Mouse (Mus musculus) induced T-regulatory cell, adult 2 months (primary cell): ENCODE measurements at regions not wholly inside any gene's neighbourhood (a gene's known extent, or its start where the extent isn't known, plus 50 kb on each side); places are given as distances from the start of the nearest gene placed in this dataset.

Experiments
- DNase-seq: peaks from one replicate; pipeline ENCODE4 v3.0.0-alpha.2; 2012; ENCODE audit warnings: low read depth

DNA sequence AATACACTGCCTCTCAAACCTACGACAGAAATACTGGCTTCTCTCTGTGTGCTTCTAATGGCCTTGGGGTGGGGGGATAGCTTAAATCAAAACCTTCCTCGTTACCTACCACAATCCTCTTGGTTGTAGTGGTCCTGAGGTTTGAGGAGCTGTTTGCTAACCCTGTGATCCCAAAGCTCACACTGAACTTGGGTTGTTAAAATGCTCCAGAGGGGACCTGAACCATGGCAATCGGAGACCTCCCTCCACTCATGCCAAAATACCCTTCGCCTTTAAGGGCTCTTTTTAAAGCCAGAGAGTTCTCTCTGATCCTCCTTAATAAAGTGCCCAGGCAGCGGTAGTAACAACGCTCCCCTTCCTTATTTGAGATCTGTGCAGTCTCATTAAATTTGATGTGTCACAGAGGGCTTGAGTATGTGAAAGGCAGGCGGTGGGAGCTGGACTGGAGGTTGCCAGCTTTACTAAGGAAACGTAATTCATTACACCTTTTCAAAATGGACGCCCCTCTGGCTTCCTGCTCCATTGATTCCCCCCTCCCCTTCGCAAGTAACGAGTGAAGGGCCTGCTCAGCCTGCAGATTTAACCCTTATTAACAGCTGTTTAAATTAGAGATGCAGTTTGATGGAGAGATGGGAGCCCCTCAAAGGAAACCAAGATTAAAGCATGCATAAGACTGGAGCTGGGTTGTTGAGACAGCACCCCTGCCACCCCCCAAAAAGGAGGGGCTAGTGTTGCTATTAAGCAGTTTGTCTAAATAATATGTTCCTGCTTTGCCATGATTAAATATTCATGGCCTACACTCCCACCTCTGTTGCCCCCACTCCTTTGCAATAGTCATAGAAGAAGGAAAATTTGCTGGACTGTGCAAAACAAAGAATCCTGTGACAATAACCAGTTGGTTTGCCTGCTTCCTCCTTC, 289.4 kb downstream of the Sorl1 start:
- no peak for DNase-seq

DNA sequence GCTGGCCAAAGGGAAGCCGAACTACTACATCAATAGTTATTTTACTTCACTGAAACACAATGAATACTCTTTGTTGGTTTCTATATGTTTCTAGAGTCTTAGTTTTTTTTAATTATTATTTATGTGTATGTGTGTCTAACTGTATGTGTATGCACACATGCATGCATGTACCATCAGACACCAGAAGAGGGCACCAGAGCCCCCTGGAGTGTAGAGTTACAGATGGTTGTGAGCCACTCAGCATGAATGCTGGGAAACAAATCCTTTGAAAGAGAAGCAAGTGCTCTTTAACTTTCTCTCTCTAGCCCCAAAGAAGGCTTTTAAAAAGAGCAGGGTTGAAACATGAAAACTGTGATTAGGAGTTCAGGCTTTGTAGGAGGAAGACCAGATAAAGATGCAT, 290.7 kb downstream of the Sorl1 start:
- DNase-seq, result no peak

DNA sequence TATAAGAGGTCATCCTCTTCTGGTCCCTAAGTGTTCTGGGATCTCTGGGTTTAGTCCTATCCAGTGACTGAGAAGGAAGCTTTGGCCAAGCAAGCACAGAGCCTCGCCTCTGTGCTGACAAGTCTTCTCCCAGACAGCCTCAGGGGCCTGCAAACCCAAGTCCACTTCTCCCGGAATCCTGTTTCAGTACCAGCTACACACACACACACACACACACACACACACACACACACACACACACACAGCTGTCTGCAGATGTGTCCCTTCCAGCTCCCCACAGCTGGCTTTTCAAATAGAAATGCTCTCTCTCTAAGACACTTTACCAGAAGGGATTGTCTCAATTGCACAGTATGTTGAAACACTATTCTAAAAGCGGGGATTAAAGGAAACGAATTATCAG, 296.7 kb downstream of the Sorl1 start:
- DNase-seq, result no peak

DNA sequence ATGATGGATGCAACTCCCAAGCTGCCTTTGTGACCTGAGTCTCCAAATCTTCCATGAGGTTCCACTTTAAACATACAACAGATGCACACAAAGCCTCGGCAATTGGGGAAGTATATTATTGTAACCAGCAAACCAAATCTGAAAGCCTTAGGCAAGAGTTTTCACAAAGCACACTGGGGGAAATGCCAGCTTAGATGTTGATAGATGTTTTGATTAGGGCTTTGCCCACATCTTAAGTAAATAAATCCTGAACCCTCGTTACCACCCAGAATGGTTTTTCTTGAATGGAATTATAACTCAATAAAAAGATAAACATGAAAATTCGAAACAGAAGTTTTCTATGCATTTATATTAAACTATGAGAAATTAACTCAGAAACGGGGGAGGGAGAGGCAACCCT, 302.7 kb downstream of the Sorl1 start:
- DNase-seq, result no peak

DNA sequence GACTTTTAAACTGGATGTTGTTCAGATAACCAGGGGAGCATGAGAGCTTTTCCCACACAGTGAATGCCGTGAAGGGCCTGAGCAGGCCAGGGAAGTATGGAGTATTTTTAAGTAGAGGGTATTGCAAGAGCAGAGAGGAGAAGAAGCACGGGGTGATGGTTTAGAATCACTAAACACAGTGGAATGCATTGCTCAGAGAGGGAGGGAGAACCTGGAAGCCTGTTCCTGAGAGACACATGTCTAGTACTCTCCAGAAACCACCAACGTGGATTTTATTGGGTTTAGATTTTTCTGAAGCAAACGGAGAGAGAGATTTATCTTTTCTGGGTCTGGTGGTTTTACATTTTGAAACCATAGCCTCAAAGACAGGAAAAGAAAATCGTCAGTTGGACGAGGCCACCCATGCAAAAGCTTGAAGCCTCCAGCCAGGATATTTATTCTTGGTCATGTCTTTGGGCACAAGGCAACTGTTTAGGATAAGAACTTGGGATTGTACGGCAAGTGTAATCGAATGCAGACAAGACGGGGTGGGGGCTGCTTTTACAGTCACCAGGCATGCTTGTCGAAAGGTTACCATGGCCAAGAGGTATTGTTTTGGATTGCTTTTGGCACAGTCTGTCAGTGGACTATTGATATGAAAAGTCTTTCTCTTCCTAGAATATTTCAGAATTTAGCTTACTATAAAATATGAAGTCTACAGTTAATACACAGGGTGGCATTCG, 306.2 kb downstream of the Sorl1 start:
- no peak for DNase-seq

DNA sequence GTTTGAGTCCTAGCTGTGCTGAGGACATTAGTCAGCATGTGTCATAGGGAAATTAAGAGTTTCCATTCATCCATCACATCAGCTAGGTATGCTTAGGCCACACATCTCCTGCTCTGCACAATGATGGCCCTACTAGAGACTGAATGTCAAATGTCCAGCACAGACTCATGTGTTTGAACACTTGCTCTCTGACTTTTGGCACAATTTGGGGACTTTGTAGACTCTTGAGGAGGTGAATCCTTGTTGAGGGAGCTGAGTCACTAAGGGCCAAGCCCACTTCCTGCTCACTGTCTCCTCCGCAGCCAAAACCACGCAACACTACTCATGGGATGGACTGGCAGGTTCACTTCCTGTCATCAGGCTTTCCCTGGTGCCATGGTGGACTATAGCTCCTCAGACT, 308.2 kb downstream of the Sorl1 start:
- no peak for DNase-seq

DNA sequence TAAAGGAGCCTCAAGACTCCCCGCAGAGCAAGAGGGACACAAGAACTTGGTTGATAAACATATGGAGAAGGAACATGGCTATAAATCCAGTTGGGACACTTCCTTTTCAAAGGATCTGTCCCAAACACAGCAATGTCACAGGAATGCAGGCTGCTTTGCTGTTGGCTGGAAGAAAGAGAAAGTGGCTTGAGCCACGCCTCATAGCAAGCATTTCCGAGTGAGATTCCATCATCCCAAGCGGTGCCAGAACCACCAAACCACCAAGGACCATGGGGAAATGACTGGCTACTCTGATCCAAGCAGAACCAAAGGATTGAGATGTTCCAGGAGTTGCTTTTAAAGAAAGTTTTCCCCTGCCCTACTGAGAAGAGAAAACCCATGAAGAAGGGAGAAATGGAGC, 314.8 kb downstream of the Sorl1 start:
- no peak for DNase-seq

DNA sequence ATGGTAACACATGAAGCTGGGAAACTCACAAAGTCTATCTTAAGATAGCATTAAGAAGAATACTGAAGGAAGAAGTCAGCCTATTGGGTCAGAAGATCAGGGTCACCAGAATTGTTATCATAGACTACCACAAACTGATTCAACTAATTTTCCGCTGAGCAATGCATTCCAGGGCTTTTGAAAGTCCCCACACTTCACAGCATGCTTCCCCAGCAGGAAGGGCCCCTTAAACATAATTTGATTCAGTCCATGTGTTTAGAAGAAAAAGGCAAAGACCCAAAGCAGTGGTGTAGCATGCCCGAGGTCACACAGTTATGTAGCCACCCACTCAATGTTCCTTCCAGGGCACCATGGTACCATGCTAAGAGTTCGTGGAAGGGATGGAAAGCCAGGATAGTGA, 315.3 kb downstream of the Sorl1 start:
- DNase-seq, result no peak

DNA sequence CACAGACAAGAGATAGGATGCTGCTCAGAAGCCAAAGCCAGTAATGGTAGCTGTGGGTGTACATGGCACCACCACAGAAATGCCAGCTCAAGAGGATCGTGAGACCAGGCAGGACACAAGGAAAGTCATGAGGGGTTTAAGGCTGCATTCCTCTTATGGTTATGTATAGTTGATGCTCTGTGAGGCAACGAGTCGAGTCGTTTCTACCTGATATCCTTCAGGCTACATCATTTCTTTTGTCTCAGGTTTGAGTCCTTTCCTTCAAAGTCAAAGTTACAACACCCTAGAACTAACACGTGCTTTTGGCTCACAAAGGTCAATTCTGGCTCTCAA, 317.8 kb downstream of the Sorl1 start:
- no peak for DNase-seq

DNA sequence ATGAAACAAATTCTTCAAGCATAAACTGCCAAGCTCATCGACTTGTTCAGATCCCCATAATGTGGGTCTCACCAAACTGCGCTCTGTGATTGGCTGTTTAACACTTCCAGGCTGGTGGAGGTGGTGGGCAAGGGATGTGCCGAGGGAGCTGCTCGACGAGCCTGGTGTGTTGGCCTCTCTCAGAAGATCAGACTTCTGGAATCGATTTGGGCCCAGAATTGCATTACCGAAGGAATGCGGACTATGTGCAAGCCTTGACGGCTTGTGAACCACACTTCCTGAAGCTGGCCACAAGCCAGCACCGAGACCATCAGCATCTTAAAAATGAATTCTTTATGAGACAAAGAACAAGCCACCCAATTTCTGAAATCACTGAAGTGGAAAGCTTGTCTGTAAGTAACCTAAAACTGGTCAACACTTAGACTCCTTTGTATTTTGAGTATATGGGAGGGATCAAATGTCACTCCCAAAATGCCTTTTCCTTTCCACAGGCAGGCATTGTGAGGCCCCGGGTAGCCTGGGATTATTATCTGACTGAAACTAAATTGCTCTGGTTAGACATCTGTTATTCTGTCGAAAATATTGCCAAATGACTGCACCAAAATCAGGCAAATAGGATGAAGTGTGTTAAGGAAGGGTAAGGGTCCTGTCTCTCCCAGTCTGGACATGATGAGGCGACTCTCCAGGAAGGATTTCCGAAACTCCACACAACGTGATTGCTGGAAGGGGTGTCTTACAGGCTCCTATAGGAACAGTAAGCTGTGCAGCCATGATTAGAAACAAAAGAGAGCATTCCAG, 318.4 kb downstream of the Sorl1 start:
- DNase-seq, result no peak

DNA sequence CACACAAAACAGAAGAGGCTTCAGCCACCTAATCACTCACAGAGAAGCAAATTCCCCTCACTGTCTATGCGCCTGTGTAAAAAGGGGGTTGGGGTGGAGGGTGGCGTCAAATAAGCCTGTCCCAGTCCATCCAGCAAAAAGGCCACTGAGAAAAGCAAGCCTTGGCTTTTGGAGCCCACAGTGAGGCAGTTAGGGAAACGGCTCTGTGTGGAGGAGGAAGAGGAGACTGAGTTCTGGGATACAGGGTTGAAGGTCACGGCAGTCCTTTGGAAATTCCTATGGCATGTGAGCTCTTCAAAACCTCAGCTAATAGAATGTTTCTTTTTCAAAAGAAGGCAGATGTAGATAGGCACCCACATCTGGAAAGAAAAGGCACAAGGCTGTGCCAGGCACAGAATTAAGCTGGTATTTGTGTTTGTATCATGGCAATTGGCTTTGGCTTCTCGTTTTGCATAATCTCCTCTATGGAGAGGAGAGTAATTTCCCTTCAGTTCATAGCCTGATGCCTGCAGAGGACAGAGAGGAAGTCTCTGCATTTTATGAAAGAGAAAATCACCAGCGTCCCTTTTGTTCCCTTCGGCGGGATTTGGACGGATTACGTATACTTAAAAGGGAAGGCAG, 319.3 kb downstream of the Sorl1 start:
- DNase-seq, result no peak

DNA sequence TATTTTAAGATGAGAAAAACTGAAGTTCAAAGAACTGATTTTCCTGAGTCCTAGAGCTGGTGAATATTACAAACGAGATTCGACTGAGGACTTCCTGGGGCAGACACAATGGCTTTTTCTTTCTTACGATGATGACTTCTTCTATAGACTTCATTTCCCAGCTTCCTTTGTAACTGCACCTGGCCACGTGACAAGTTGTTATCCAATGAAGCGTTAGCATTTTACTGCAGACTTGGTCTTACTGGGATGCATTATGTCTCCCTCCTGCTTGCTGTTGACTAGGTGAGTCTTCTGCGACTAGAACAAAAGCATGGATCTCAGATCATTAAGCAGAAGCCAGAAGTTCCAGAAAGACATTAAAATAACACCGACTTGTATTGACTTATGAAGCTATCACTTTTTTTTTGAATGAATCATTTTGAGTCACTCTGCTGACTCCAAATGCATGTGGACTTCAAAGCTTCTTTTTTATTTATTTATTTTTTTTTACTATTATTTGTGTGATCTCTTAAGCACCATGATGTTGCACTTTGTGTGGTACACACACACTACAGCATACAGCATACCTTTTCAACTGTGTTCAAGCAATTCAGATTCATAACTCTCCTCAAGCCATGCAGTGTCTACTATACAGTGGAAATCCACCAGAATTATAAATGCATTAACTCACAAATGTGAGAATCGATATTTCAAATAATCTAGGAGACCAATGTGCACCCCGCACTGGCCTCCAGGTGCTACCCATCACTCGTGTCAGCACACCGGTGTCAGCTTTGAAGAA, 320.2 kb downstream of the Sorl1 start:
- no peak for DNase-seq

DNA sequence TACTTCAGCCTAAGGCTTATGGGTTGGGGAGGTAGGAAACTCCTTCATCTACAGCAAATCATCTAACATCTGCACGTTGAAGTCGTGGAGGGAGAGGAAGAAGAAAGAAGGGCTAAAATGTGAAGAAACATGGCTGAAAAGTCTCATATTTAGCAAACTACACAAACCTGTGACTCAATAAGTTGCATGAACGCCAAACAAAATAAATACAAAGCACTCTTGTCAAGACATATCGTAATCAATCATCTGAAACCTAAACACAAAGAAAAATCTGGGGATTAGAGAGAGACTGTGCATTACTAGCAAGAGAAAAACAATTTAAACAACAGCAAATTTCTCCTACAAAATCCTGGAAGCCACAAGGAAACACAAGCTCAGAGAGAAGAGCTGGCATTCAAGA, 322.7 kb downstream of the Sorl1 start:
- DNase-seq, result no peak

DNA sequence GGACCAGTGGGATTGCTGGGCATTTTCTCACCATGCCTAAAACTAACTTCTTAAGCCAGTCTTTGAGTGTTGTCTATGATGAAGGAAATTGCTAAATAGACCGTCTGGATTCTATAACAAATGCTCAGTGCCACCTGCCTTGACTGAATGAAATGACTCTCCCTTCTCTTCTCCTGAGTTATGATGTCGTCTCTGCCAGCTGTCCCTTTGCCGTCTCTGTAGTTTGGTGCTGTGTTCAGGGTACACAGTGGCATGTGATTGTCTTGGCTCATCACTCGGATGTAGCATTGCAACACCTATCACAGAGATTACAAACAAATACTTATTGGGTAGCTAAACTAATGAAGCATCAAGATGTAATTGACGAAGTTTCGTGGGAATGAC, 331.3 kb downstream of the Sorl1 start:
- no peak for DNase-seq

DNA sequence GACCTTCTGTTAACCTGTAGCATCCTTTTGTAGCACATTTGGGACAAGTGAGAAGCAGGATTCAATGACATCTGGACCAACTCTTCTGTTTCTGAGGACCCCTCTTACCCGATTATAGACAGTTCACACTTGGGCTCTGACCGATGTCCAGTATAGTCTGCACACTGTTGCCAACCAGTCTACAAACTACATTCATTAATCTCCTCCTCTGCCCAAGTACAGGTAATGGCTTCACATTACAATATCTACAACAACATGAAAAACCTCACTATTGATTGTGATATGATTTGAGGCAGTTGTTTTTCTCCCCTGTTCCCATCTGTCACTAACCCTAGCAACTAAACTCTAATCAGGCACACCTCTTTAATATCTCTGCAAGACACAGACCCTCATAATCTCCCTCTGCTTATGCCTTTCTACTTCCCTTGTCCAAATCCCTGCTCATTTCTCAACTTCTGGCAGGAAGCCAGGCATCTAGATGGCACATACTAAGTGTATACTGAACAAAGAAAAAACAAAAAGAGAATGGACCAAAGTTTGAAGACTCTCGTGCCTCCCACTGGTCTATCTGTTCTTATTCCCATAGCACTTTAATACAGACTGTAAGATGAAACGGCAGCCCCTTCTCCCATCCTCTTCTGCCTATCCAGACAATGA, 331.8 kb downstream of the Sorl1 start:
- no peak for DNase-seq

DNA sequence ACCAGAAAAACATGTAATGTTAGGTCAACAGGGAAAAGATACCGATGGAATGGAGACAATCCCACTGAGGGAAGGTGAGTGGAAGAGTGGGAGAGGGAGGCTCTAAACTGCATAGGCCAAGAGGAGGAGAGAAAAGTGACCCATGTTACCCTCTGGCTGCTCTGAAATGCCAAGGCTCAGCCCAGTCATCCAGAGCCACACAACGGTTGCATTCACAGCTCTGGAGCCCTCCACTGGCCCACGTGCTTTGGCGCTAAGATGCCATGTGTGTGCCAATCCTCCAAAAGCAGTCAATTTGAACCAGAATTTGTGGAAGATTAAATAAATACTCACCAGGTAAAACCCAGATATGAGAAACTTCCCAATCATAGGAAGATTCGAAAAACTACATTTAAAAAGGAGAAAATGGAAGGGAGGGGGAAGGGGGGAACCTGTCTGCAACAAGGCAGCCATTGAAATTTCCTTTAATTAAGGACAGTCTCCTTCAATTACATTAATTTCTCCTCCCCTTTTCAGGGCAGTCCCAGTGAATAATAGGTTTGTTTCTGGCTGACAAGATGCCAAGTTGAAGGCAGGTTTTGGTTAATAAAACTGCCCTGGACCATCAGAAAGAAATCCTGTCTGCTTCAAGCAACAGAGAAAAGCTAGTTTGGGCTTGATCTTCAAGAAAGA, 332.5 kb downstream of the Sorl1 start:
- DNase-seq, result no peak

DNA sequence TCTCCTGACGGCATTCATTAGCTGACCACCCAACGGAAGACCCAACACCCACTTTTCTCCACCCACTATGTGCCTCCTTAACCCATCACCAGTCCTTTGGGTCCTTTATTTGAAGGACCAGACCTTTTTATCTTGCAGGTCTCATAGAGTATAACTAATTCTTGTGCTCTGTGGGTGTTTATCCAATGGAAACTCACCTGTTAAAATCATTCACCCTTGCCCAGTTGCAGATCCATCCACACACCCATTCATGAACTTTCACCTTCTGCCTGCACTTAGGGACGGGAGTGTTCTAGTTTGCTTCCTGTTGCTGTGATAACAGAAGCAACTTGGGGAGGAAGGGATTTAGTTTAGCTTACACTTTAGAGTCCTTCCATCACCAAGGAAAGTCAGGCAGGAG, 339.0 kb downstream of the Sorl1 start:
- no peak for DNase-seq

DNA sequence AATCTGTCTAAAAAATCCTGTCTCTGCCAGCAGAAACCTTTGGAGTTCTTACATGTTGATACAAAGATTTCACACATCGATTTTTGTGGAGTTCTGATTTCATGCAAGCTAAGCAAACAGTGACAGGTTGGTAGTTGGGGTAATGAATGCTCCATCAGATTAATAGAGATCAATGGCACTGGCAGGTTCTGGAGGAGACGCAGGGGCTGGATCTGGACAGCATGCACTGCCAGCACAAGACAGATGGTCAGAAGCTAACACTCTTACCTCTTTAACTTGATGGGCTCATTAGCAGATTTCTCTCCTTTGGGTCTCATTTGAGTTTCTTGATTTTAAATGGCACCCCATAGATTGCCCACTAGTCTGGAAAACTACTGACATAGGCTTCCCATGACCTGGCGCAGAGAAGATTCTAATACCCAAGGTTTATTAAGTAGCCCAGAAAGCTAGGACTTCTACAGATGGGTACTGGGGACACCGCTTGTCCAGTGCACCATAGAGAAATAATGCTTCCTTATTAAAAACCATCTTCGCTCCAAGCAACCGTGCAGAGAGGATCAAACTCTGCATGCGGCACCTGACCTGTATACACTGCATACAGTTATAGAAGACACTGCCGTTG, 351.7 kb downstream of the Sorl1 start:
- no peak for DNase-seq

DNA sequence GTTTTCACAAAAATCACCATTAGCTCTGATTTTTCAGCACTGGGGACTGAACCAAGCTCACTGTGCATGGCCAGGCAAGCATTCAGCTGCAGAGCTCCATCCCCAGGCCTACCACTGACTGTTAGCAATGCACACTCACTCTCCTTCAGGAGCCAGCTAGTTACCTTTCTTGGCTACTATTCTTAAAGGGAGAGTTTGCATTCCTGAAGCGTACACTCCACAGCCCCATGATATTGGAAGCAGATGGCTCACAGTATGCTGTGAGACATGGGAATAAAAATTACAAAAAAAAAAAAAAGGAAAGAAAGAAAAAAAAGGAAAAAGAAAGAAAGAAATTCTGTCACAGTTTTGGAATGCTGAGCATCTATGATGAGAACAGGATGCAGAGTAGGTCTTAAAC, 352.8 kb downstream of the Sorl1 start:
- no peak for DNase-seq

DNA sequence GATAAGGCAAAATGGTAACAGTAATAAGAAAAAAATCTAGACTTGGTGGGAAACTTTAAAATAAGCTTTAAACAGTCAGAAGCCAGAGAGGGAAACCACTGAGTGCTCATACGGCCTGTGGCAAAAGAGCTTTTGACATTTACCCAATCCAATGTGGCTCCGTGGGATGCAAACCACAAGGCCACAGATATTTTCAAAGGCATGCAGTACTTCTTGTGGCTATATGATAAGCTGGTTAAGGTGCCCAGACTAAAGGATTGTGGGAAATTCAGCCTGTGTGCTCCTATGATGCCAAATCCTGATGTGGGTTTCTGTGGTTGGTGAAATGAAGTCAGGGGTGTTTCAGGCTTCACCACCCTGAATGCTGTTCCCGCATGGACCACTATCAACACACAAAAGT, 355.8 kb downstream of the Sorl1 start:
- DNase-seq, result no peak
